Mouse (Mus musculus) midbrain, embryonic 13.5 days (tissue): Measurements from ENCODE around the gene Rps6kb2. TPM values are rescaled to one million over a fixed set of nuclear protein-coding genes. Genes with fewer than 3 reads are reported as not detected.

Experiments used
- ATAC-seq: fragments of 200-750 bp; cut with Nextera tagmentation; 2 replicates; pipeline ENCODE4 v1.8.0; 2017; ENCODE audit warnings: mild to moderate bottlenecking, moderate TSS enrichment, moderate library complexity
- H3K27ac ChIP-seq: fragments of 300-500 bp; sonication (generic); 2 replicates; pipeline ENCODE4 v1.5.1; 2015; ENCODE audit warnings: inconsistent platforms, mild to moderate bottlenecking, moderate library complexity
- H3K27me3 ChIP-seq: fragments of 300-500 bp; sonication (generic); 2 replicates; pipeline ENCODE4 v1.6.1; 2015; ENCODE audit warnings: mild to moderate bottlenecking, inconsistent platforms
- H3K36me3 ChIP-seq: fragments of 300-500 bp; sonication (generic); 2 replicates; pipeline ENCODE4 v1.6.1; 2015; ENCODE audit warnings: mild to moderate bottlenecking, inconsistent platforms
- H3K4me1 ChIP-seq: fragments of 300-500 bp; sonication (generic); replicated peaks from 2 replicates; pipeline ENCODE4 v1.6.1; 2015; ENCODE audit warnings: inconsistent platforms
- H3K4me2 ChIP-seq: fragments of 300-500 bp; sonication (generic); replicated peaks from 2 replicates; pipeline ENCODE4 v1.6.1; 2015; ENCODE audit warnings: moderate library complexity, mild to moderate bottlenecking, inconsistent platforms
- H3K4me3 ChIP-seq: fragments of 300-500 bp; sonication (generic); replicated peaks from 2 replicates; pipeline ENCODE4 v1.5.1; 2015; ENCODE audit warnings: mild to moderate bottlenecking, inconsistent platforms
- H3K9ac ChIP-seq: fragments of 300-500 bp; sonication (generic); replicated peaks from 2 replicates; pipeline ENCODE4 v1.6.1; 2015; ENCODE audit warnings: mild to moderate bottlenecking, inconsistent platforms
- H3K9me3 ChIP-seq: fragments of 300-500 bp; sonication (generic); 2 replicates; pipeline ENCODE4 v1.6.1; 2016; ENCODE audit warnings: mild to moderate bottlenecking, inconsistent platforms
- WGBS: fragments of 180-500 bp; shearing (Covaris S2); methylation state at CpG from one replicate; pipeline ENCODE4 v1.1.7; 2015; 5-methylcytosine and 5-hydroxymethylcytosine counted together
- polyA plus RNA-seq: library from polyadenylated mRNA; unstranded; fragments of >200 nt; fragmentation: Nextera tagmentation; extraction: Ambion mirVana; gene quantifications from 2 replicates; pipeline ENCODE4 v1.2.1, GENCODE M21; 2015

The Rps6kb2 gene
- polyA plus RNA-seq, 1 experiment from 2014 or later = 62.9 TPM

GRCm38 (mm10) chr19:4196048-4196447 is 32.9 kb upstream of the Rps6kb2 start:
- no peaks in the 10 kb centered on the region for H3K9me3 ChIP-seq
- no peak for ATAC-seq
- peaks cover 53% of the 10 kb centered on the region for H3K36me3 ChIP-seq
- no peak overlapping the region for H3K27ac ChIP-seq
- peaks cover 32% of the 10 kb centered on the region for H3K4me1 ChIP-seq
- H3K9ac ChIP-seq = no peak overlapping the region; the same call in 1 of the 2 replicates
- WGBS = 69% methylated on average over 2 of the region's 2 CpGs
- H3K4me2 ChIP-seq = no peak overlapping the region
- H3K27me3 ChIP-seq = no peaks in the 10 kb centered on the region
- no peak overlapping the region for H3K4me3 ChIP-seq

GRCm38 (mm10) chr19:4194776-4195650 is 31.9 kb upstream of the Rps6kb2 start:
- H3K4me1 ChIP-seq = peaks cover 22% of the 10 kb centered on the region
- H3K4me3 ChIP-seq = no peak overlapping the region
- no peak overlapping the region for H3K4me2 ChIP-seq
- WGBS = 86% methylated on average over 12 of the region's 12 CpGs
- ATAC-seq = no peak
- no peaks in the 10 kb centered on the region for H3K27me3 ChIP-seq
- H3K36me3 ChIP-seq = peaks cover 53% of the 10 kb centered on the region
- peak overlapping the region; percentile 10; the same call in 1 of the 2 replicates for H3K9ac ChIP-seq
- H3K9me3 ChIP-seq = no peaks in the 10 kb centered on the region
- no peak overlapping the region for H3K27ac ChIP-seq

- H3K4me1 ChIP-seq = peaks cover 20% of the 10 kb centered on the region
- no peak overlapping the region for H3K9ac ChIP-seq
- no peak overlapping the region for H3K4me3 ChIP-seq
- no peak overlapping the region for H3K27ac ChIP-seq
- 0 out of 2 replicates have a peak overlapping the region, but pooled peaks have one; percentile 98 for H3K4me2 ChIP-seq
- H3K36me3 ChIP-seq = peaks cover 50% of the 10 kb centered on the region
- no peaks in the 10 kb centered on the region for H3K9me3 ChIP-seq
- 92% methylated on average over 8 of the region's 8 CpGs for WGBS
- no peak for ATAC-seq
- no peaks in the 10 kb centered on the region for H3K27me3 ChIP-seq
These were observed 31.0 kb upstream of the Rps6kb2 start for GRCm38 (mm10) chr19:4194021-4194724.

- Histone ChIP-seq H3K36me3 (peaks cover 47% of the 10 kb centered on the region), H3K27me3 (no peaks in the 10 kb centered on the region), H3K4me2 (peak overlapping the region; percentile 98), H3K4me3 (peak overlapping the region; percentile 97), H3K27ac (no peak overlapping the region), H3K9ac (peak overlapping the region; percentile 96), H3K4me1 (peaks cover 20% of the 10 kb centered on the region), H3K9me3 (no peaks in the 10 kb centered on the region)
- ATAC-seq = no peak
- WGBS = 58% methylated on average over 6 of the region's 6 CpGs
These were observed 30.0 kb upstream of the Rps6kb2 start for GRCm38 (mm10) chr19:4193129-4193528.

- peak overlapping the region; percentile 98 for H3K4me2 ChIP-seq
- ATAC-seq = peak; percentile 15
- no peaks in the 10 kb centered on the region for H3K27me3 ChIP-seq
- no peaks in the 10 kb centered on the region for H3K9me3 ChIP-seq
- under 1% methylated on average over 38 of the region's 52 CpGs for WGBS
- H3K9ac ChIP-seq = peak overlapping the region; percentile 96
- peak overlapping the region; percentile 97 for H3K4me3 ChIP-seq
- H3K27ac ChIP-seq = peak overlapping the region; percentile 91
- peaks cover 42% of the 10 kb centered on the region for H3K36me3 ChIP-seq
- H3K4me1 ChIP-seq = peaks cover 20% of the 10 kb centered on the region
These were observed 29.3 kb upstream of the Rps6kb2 start for GRCm38 (mm10) chr19:4192251-4192985.

GRCm38 (mm10) chr19:4191528-4192250 is 28.5 kb upstream of the Rps6kb2 start, which contains the start of gene Ppp1ca:
Gene Ppp1ca, plus strand, starts transcription at chr19:4192065.
- peak; percentile 93 for ATAC-seq

GRCm38 (mm10) chr19:4190831-4191334 is 27.7 kb upstream of the Rps6kb2 start, which contains the start of gene Tbc1d10c:
Gene Tbc1d10c, minus strand, starts transcription at chr19:4191284.
- H3K27me3 ChIP-seq = no peaks in the 10 kb centered on the region
- no peak for ATAC-seq
- peaks cover 20% of the 10 kb centered on the region for H3K4me1 ChIP-seq
- no peaks in the 10 kb centered on the region for H3K9me3 ChIP-seq
- H3K4me2 ChIP-seq = peak within 1 kb of the TSS; percentile 98
- WGBS = 76% methylated on average over 4 of the region's 4 CpGs
- H3K36me3 ChIP-seq = peaks cover 27% of the 10 kb centered on the region
- peak within 1 kb of the TSS; percentile 96 for H3K9ac ChIP-seq
- H3K4me3 ChIP-seq = peak within 1 kb of the TSS; percentile 97
- peak within 1 kb of the TSS; percentile 91 for H3K27ac ChIP-seq

More at GRCm38 (mm10) chr19:4191528-4192250, 28.5 kb upstream of the Rps6kb2 start, which contains the start of gene Ppp1ca:
- 8% methylated on average over 46 of the region's 47 CpGs for WGBS
- Histone ChIP-seq H3K4me2 (peak within 1 kb of the TSS; percentile 98), H3K36me3 (peaks cover 35% of the 10 kb centered on the region), H3K27me3 (no peaks in the 10 kb centered on the region), H3K27ac (peak within 1 kb of the TSS; percentile 91), H3K4me3 (peak within 1 kb of the TSS; percentile 97), H3K9me3 (no peaks in the 10 kb centered on the region), H3K4me1 (peaks cover 20% of the 10 kb centered on the region), H3K9ac (peak within 1 kb of the TSS; percentile 96)

GRCm38 (mm10) chr19:4189051-4189620 is 26.0 kb upstream of the Rps6kb2 start:
- ATAC-seq = no peak
- H3K9ac ChIP-seq = no peak overlapping the region
- no peaks in the 10 kb centered on the region for H3K9me3 ChIP-seq
- no peak overlapping the region for H3K27ac ChIP-seq
- peaks cover 9% of the 10 kb centered on the region for H3K36me3 ChIP-seq
- H3K4me1 ChIP-seq = peaks cover 19% of the 10 kb centered on the region
- no peak overlapping the region for H3K4me3 ChIP-seq
- WGBS = 85% methylated on average over 12 of the region's 12 CpGs
- H3K27me3 ChIP-seq = no peaks in the 10 kb centered on the region
- H3K4me2 ChIP-seq = no peak overlapping the region

- no peaks in the 10 kb centered on the region for H3K9me3 ChIP-seq
These were observed 24.1 kb upstream of the Rps6kb2 start for GRCm38 (mm10) chr19:4187303-4187702.

GRCm38 (mm10) chr19:4184976-4185975 is 22.1 kb upstream of the Rps6kb2 start:
- Histone ChIP-seq H3K36me3 (no peaks in the 10 kb centered on the region), H3K27me3 (no peaks in the 10 kb centered on the region), H3K4me1 (peaks cover 9% of the 10 kb centered on the region), H3K4me3 (no peak overlapping the region), H3K27ac (no peak overlapping the region), H3K4me2 (no peak overlapping the region), H3K9me3 (no peaks in the 10 kb centered on the region), H3K9ac (no peak overlapping the region)
- ATAC-seq = no peak
- WGBS = 65% methylated on average over 15 of the region's 15 CpGs

More at GRCm38 (mm10) chr19:4187303-4187702, 24.1 kb upstream of the Rps6kb2 start:
- Histone ChIP-seq H3K27me3 (no peaks in the 10 kb centered on the region), H3K9ac (no peak overlapping the region), H3K4me2 (no peak overlapping the region), H3K4me3 (no peak overlapping the region), H3K4me1 (peaks cover 2% of the 10 kb centered on the region; the same call in 1 of the 2 replicates), H3K36me3 (no peaks in the 10 kb centered on the region), H3K27ac (no peak overlapping the region)
- 83% methylated on average over 3 of the region's 3 CpGs for WGBS
- ATAC-seq = no peak
